Mouse (Mus musculus) kidney, adult 2 months (tissue): Measurements from ENCODE around the gene Azin2.

Experiments
- CTCF ChIP-seq: fragments of 200-500 bp; conservative IDR thresholded peaks from 2 replicates; pipeline ENCODE4 v1.5.1; 2011; ENCODE audit warnings: low read depth, mild to moderate bottlenecking, control low read depth, low read length, moderate library complexity, mixed read lengths; ENCODE audit not compliant: insufficient read depth, insufficient read length
- POLR2A ChIP-seq: fragments of 200-500 bp; IDR thresholded peaks from one replicate; pipeline ENCODE4 v1.6.1; 2011; ENCODE audit warnings: low read depth, low read length, control low read depth

GRCm38 (mm10) chr4:128983656-128984055, 21.4 kb upstream of the Azin2 start:
- TF ChIP-seq CTCF, result 0 out of 2 replicates have a peak, but pooled peaks have one; percentile 22
- TF ChIP-seq POLR2A, result no peak
